Mouse (Mus musculus) heart, postnatal 0 days (tissue): ENCODE measurements around the gene Kir3dl2.
"Not testable (repeated sequence)": the region's sequence is repeated elsewhere in the genome, so short reads cannot be mapped to it uniquely, and the experiment has no call there.

ENCODE experiments used
- CTCF ChIP-seq: IDR thresholded peaks from 2 replicates; pipeline ENCODE4 v1.5.1; 2016; ENCODE audit warnings: antibody characterized with exemption, control low read depth, low read depth
- EP300 ChIP-seq: IDR thresholded peaks from 2 replicates; pipeline ENCODE4 v1.6.1; 2016; ENCODE audit warnings: antibody characterized with exemption, low read depth

DNA sequence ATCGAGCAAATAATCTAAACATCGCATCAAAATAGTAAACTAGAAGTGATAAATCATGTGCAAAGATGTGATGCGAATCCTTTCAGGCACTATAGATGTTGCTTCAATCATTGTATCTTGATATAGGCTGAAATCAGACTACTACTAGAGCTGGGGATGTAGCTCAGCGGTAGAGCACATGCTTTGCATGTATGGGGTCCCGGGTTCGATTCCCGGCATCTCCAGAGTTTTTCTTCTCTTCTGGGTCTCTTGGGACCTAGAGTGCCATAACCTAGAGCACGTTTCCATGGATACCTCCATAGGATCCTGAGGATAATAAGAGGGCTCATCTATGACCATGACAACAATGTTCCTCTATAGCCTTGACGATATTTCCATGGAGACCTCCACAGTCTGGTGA lies 25.2 kb upstream of the Kir3dl2 start:
- not testable (repeated sequence) for TF ChIP-seq EP300, CTCF
